Mouse (Mus musculus) ES-CJ7 (cell line): Measurements from ENCODE around the gene Mxi1.

Experiments
- DNase-seq: peaks from one replicate; pipeline ENCODE4 v3.0.0; 2011; ENCODE audit warnings: low read depth, low spot score

Mxi1 gene

GRCm38 (mm10) chr19:53423341-53423753 lies 113.0 kb downstream of the Mxi1 start:
- peak; percentile 88 for DNase-seq

GRCm38 (mm10) chr19:53423816-53424465 lies 113.6 kb downstream of the Mxi1 start:
- peak; percentile 75 for DNase-seq

GRCm38 (mm10) chr19:53424629-53425028 lies 114.3 kb downstream of the Mxi1 start:
- no peak for DNase-seq
